Mouse (Mus musculus) liver, adult 2 months (tissue): Measurements from ENCODE around the gene Trappc13. TPM values are rescaled to one million over a fixed set of nuclear protein-coding genes. Genes with fewer than 3 reads are reported as not detected.

Source experiments
- DNase-seq: peaks from one replicate; pipeline ENCODE4 v3.0.0-alpha.2; 2011; ENCODE audit warnings: low read depth, low spot score; ENCODE audit errors: extremely low read depth
- H3K27ac ChIP-seq: fragments of 200-500 bp; replicated peaks from 2 replicates; pipeline ENCODE4 v1.5.1; 2012; ENCODE audit warnings: low read depth, mild to moderate bottlenecking, control low read depth, inconsistent platforms, low read length; ENCODE audit not compliant: insufficient read depth
- H3K27me3 ChIP-seq: fragments of 200-500 bp; 2 replicates; pipeline ENCODE4 v1.6.1; 2012; ENCODE audit warnings: mild to moderate bottlenecking, moderate library complexity, low read length, inconsistent platforms; ENCODE audit not compliant: control insufficient read depth, insufficient read depth
- H3K36me3 ChIP-seq: fragments of 200-500 bp; 2 replicates; pipeline ENCODE4 v1.6.1; 2012; ENCODE audit warnings: low read length, inconsistent platforms; ENCODE audit not compliant: control insufficient read depth, insufficient read depth
- H3K4me1 ChIP-seq: fragments of 200-500 bp; 2 replicates; pipeline ENCODE4 v1.6.1; 2011; ENCODE audit warnings: low read length; ENCODE audit not compliant: control insufficient read depth, insufficient read depth
- H3K4me3 ChIP-seq: fragments of 200-500 bp; 2 replicates; pipeline ENCODE4 v1.5.1; 2011; ENCODE audit warnings: low read depth, mild to moderate bottlenecking, control low read depth, low read length, moderate library complexity; ENCODE audit not compliant: insufficient read depth
- H3K79me2 ChIP-seq: fragments of 200-500 bp; 2 replicates; pipeline ENCODE4 v1.6.1; 2012; ENCODE audit warnings: inconsistent platforms, mild to moderate bottlenecking, low read length, moderate library complexity; ENCODE audit not compliant: control insufficient read depth, insufficient read depth
- H3K9ac ChIP-seq: fragments of 200-500 bp; 2 replicates; pipeline ENCODE4 v1.6.1; 2012; ENCODE audit warnings: low read depth, mild to moderate bottlenecking, control low read depth, inconsistent platforms, low read length
- CTCF ChIP-seq: fragments of 200-500 bp; IDR thresholded peaks from 2 replicates; pipeline ENCODE4 v1.5.1; 2011; ENCODE audit warnings: low read depth, low read length, control low read depth
- POLR2A ChIP-seq: fragments of 200-500 bp; IDR thresholded peaks from 2 replicates; pipeline ENCODE4 v1.6.1; 2011; ENCODE audit warnings: low read length, control low read depth; ENCODE audit not compliant: insufficient read depth; ENCODE audit errors: extremely low read depth
- WGBS: fragments of 180-500 bp; shearing (Covaris S2); methylation state at CpG from one replicate; pipeline ENCODE4 v1.1.7; 2018; 5-methylcytosine and 5-hydroxymethylcytosine counted together
- polyA plus RNA-seq: library from polyadenylated mRNA; depleted of rRNA; stranded (reverse); fragments of >200 nt; gene quantifications from 2 replicates; pipeline ENCODE4 v1.2.3, GENCODE M21; 2012
- total RNA-seq: library from RNA; depleted of rRNA; stranded (reverse); fragments of >200 nt; gene quantifications from 2 replicates; pipeline ENCODE4 v1.2.3, GENCODE M21; 2014

The Trappc13 gene
- total and polyA plus RNA-seq, 2 experiments: 4.6 to 26.3 TPM

DNA sequence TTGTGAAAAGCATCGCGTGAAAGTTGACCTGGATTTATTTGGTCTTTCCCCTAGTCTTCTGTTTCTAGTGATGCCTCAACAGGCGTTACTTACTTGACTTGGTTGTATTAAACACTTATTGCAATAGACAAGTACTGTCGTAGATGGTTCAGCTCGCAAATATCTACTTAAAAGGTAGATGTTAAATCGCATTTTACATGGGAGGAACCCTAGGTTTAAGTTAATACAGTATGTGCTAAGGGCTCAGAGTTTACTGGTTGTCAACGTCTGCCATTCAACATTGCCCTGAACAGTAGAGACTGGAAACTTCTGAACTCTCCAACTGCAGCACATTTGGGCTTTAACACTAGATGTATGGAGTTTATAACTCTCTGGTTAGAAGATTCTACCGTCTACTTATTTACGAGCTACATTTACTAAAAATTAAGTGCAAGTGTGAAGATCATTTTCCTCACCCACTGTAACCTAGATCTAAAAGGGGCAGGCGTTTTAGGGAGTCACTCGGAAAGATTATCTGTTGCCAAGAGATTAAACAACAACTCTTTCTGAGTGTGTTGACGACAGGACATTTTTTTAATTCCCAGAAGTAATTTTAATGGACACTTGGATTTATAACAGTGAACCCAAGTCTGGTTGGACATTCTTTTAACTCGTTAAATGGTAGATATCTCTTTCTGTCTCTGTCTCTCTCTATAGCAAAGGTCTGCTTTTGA lies 1.1 kb upstream of the Trappc13 start:
- peak overlapping the region; percentile 90 for H3K9ac ChIP-seq
- WGBS: 6% methylated on average over 13 of the region's 13 CpGs
- H3K36me3 ChIP-seq: peaks cover 17% of the 10 kb centered on the region
- peaks cover 8% of the 10 kb centered on the region; the same call in 1 of the 2 replicates for H3K4me1 ChIP-seq
- H3K79me2 ChIP-seq: peaks cover 10% of the 10 kb centered on the region; the same call in 1 of the 2 replicates
- peak; percentile 56 for DNase-seq
- H3K4me3 ChIP-seq: peak overlapping the region; percentile 96
- TF ChIP-seq POLR2A: no peak
- TF ChIP-seq CTCF: no peak
- H3K27me3 ChIP-seq: no peaks in the 10 kb centered on the region
- peak overlapping the region; percentile 77 for H3K27ac ChIP-seq

DNA sequence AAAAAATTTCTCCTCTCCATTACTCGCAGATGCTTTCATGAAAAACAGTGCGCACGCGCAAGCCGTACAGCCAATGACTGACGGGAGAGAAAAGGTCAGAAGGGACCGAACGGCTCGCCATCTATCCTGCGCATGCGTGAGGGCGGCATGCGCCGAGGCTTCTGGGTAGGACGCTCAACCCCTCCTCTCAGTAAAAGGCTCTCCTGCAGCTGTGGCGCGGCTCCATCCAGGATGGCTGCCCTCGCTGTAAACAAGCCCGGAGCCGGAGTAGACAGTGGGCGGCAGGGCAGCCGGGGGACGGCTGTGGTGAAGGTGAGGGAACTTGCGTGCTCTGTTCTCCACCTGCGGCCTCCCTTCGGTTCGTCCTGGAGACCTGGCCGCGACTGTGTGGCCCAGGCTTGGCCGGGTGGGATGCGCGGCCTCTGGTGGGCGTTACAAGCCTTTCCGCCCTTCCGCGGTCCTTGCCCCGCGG lies 417 bp upstream of the Trappc13 start, which contains the start of gene Trim23:
TSS of gene Trim23 (plus strand) at position 148 of the 472 bp plus-strand sequence.
- Histone ChIP-seq H3K36me3 (peaks cover 12% of the 10 kb centered on the region; the same call in 1 of the 2 replicates), H3K79me2 (peaks cover 10% of the 10 kb centered on the region; the same call in 1 of the 2 replicates), H3K9ac (peak within 1 kb of the TSS; percentile 90), H3K27ac (peak within 1 kb of the TSS; percentile 77), H3K4me1 (peaks cover 8% of the 10 kb centered on the region; the same call in 1 of the 2 replicates), H3K4me3 (peak within 1 kb of the TSS; percentile 96), H3K27me3 (no peaks in the 10 kb centered on the region)
- DNase-seq: peak; percentile 93
- under 1% methylated on average over 38 of the region's 38 CpGs for WGBS
- peak; percentile 92 for TF ChIP-seq POLR2A
- peak; percentile 13; the same call in 1 of the 2 replicates for TF ChIP-seq CTCF

DNA sequence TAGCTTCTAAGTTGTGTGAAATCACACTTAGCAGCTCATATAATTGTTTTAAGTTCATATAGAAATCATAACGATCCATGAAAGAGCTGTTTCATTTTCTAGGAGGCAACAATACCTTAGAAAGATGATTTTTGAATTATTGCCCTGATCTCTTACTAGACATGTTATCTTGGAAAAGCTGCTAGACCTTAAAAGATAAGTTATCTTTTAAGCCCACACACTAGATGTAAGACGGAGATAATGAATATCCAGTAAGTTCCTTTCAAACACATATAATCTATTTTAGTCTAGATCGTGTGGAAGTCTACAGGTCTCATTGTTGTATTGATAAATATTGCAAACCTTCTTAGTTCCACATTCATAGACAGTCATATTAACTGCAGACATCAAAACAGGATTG lies 1.4 kb downstream of the Trappc13 start:
- Histone ChIP-seq H3K79me2 (peaks cover 10% of the 10 kb centered on the region; the same call in 1 of the 2 replicates), H3K27ac (no peak overlapping the region), H3K36me3 (peaks cover 8% of the 10 kb centered on the region; the same call in 1 of the 2 replicates), H3K27me3 (no peaks in the 10 kb centered on the region), H3K9ac (no peak overlapping the region), H3K4me3 (no peak overlapping the region), H3K4me1 (peaks cover 18% of the 10 kb centered on the region)
- TF ChIP-seq CTCF (no peak), POLR2A (no peak)
- 54% methylated on average over 3 of the region's 3 CpGs for WGBS
- DNase-seq: no peak

- Histone ChIP-seq H3K36me3 (peaks cover 13% of the 10 kb centered on the region), H3K27ac (no peak overlapping the region), H3K27me3 (no peaks in the 10 kb centered on the region)
These were observed 5.8 kb downstream of the Trappc13 start for GRCm38 (mm10) chr13:104172498-104172897.

DNA sequence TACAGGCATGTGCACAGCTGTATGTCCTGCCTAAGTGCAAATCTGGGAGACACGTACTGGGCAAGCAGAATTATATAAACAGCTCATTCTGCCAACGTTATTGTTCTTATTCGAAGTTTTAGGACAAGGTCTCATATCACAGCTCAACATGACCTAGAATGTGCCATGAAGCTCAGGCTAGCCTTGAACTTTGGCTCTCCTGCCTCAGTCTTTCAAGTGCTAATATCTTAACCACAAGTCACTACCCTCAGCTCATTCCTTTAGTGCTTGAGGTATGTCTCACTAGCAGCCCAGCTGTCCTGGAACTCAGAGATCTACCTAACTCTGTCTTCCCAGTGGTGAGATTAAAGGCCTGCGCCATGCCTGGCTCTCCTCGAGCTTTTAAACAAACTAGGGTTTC lies 6.6 kb downstream of the Trappc13 start:
- H3K27ac ChIP-seq: no peak overlapping the region
- 60% methylated on average over 5 of the region's 5 CpGs for WGBS
- TF ChIP-seq CTCF (no peak), POLR2A (no peak)
- peak; percentile 17 for DNase-seq
- no peak overlapping the region for H3K4me3 ChIP-seq
- no peak overlapping the region for H3K9ac ChIP-seq
- H3K27me3 ChIP-seq: no peaks in the 10 kb centered on the region
- H3K4me1 ChIP-seq: peaks cover 12% of the 10 kb centered on the region
- H3K36me3 ChIP-seq: peaks cover 20% of the 10 kb centered on the region
- peaks cover 3% of the 10 kb centered on the region; the same call in 1 of the 2 replicates for H3K79me2 ChIP-seq

More at GRCm38 (mm10) chr13:104172498-104172897, 5.8 kb downstream of the Trappc13 start:
- H3K4me3 ChIP-seq: no peak overlapping the region
- TF ChIP-seq POLR2A (no peak), CTCF (no peak)
- peaks cover 17% of the 10 kb centered on the region for H3K4me1 ChIP-seq
- H3K9ac ChIP-seq: no peak overlapping the region
- peaks cover 3% of the 10 kb centered on the region; the same call in 1 of the 2 replicates for H3K79me2 ChIP-seq
- DNase-seq: peak; percentile 87

- no peak overlapping the region for H3K4me3 ChIP-seq
- 92% methylated on average over 1 of the region's 1 CpGs for WGBS
- H3K9ac ChIP-seq: no peak overlapping the region
- peaks cover 37% of the 10 kb centered on the region for H3K36me3 ChIP-seq
- H3K27me3 ChIP-seq: no peaks in the 10 kb centered on the region
- no peak overlapping the region for H3K27ac ChIP-seq
- H3K4me1 ChIP-seq: no peaks in the 10 kb centered on the region
- DNase-seq: no peak
- H3K79me2 ChIP-seq: no peaks in the 10 kb centered on the region
- TF ChIP-seq POLR2A (no peak), CTCF (no peak)
These were observed 22.6 kb downstream of the Trappc13 start for GRCm38 (mm10) chr13:104155686-104156085.
